14 mouse cellular contexts compared by ENCODE assay signal in the genomic region with DNA sequence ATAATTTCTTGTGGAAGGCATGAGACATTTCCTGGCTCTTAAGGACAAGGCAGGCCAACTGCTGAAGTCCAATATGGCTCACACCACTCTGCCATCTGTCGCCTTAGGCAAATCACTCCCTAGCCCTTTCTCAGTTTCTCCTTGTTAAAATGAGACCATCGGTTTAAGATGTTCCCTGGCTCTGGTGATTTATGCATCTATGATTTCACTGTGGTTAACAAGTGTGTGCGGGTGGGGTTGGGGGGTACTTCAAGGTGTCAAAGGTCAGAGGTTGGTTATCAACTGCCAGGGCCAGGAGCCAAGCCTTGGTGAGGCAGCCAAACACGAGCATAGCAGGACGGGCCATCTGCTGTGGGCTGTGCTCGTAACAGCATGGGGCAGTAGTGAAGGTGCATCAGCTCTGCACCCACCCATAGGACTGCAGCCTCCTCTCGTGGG. TPM values are rescaled to one million over a fixed set of nuclear protein-coding genes. Genes with fewer than 3 reads are reported as not detected.
A peak's percentile ranks its signal among the peaks of the same experiment; 100 is the strongest.
DNase-seq lines count a peak whose midpoint lies in the region; TF ChIP-seq lines count a peak whose summit lies in the region.
"Had no signal": no experiment of that assay in that cellular context is flagged by ENCODE, and none has a peak within 500 bp of the region (broad histone marks: within the 10 kb centered on the region; RNA-seq: fewer than 3 reads in every experiment).

No protein-coding gene starts in this region.

- no peak overlapping the region for H3K27ac ChIP-seq in kidney, adult 2 months (ENCODE audit: insufficient read depth, low read depth, low read length)
- H3K27ac ChIP-seq: embryonic facial prominence, embryonic 15.5 days; heart, adult 2 months had no signal

- peak; percentile 29 for DNase-seq in kidney, adult 2 months
- DNase-seq in kidney, adult 9 months = no peak
- peak; percentile 91 for DNase-seq in cerebellum, adult 11-12 months
- DNase-seq in cerebellum, adult 9-11 months = peak; percentile 92
- DNase-seq in adrenal gland, adult 2 months = no peak
- DNase-seq in lung, postnatal 14 days = no peak
- DNase-seq: heart, adult 2 months; lung, embryonic 14.5 days had no signal

- WGBS in kidney, adult 2 months = 57% methylated on average over 7 of the region's 7 CpGs

- no peaks in the 10 kb centered on the region for H3K36me3 ChIP-seq in kidney, adult 2 months (ENCODE audit: control insufficient read depth, insufficient read depth, low read length)
- H3K36me3 ChIP-seq in myocyte (ENCODE audit: control insufficient read depth, insufficient read depth) = no peaks in the 10 kb centered on the region
- H3K36me3 ChIP-seq: embryonic facial prominence, embryonic 15.5 days; limb, embryonic 15.5 days had no signal

- no peak overlapping the region for H3K4me2 ChIP-seq in myocyte (ENCODE audit: low read depth)
- H3K4me2 ChIP-seq: embryonic facial prominence, embryonic 15.5 days; limb, embryonic 15.5 days; lung, embryonic 14.5 days had no signal

- no peak for TF ChIP-seq POLR2A in kidney, adult 2 months (IDR thresholded peaks at IDR 0.05; ENCODE audit: low read depth, low read length)
- no peak for TF ChIP-seq POLR2A in myocyte (IDR thresholded peaks at IDR 0.05; ENCODE audit: insufficient read length, low read depth)

- H3K27me3 ChIP-seq in kidney, adult 2 months (replicated peaks; ENCODE audit: control insufficient read depth, insufficient read depth, low read length) = no peaks in the 10 kb centered on the region
- H3K27me3 ChIP-seq in myocyte (ENCODE audit: control insufficient read depth, insufficient read depth, insufficient read length) = no peaks in the 10 kb centered on the region
- H3K27me3 ChIP-seq: embryonic facial prominence, embryonic 15.5 days; limb, embryonic 15.5 days had no signal

- H3K79me2 ChIP-seq in myocyte (ENCODE audit: control insufficient read depth, insufficient read depth) = no peaks in the 10 kb centered on the region

- H3ac ChIP-seq in myocyte (ENCODE audit: control insufficient read depth, insufficient read length) = no peak overlapping the region

- no peak for TF ChIP-seq CTCF in kidney, adult 2 months (conservative IDR thresholded peaks at IDR 0.05; ENCODE audit: insufficient read depth, insufficient read length, low read depth, low read length)

- peaks cover 12% of the 10 kb centered on the region for H3K4me1 ChIP-seq in kidney, adult 2 months (ENCODE audit: control insufficient read depth, insufficient read depth, low read length)

- no peak overlapping the region for H3K4me3 ChIP-seq in kidney, adult 2 months (ENCODE audit: insufficient read depth, low read depth, low read length)
- H3K4me3 ChIP-seq in myocyte = no peak overlapping the region
- H3K4me3 ChIP-seq: embryonic facial prominence, embryonic 15.5 days; heart, adult 2 months; limb, embryonic 15.5 days; megakaryocyte, embryonic 14.5 days had no signal

TF ChIP-seq in myocyte, 11 proteins besides CTCF, POLR2A, EP300 and RAD21:
- TF ChIP-seq TCF3 (IDR thresholded peaks at IDR 0.05; ENCODE audit: insufficient read length, low read depth) = no peak
- TF ChIP-seq SRF (IDR thresholded peaks at IDR 0.05; ENCODE audit: control insufficient read depth, insufficient read length, low read depth) = no peak
- TF ChIP-seq MYOD1 (IDR thresholded peaks at IDR 0.05; ENCODE audit: control insufficient read depth in 1 of 3, insufficient read length in 2 of 3, low read depth in 2 of 3) = peak in 2 of 3 experiments; percentile 7 to 12
- no peak for TF ChIP-seq USF1 (IDR thresholded peaks at IDR 0.05; ENCODE audit: low read depth)
- no peak for TF ChIP-seq TCF12 (IDR thresholded peaks at IDR 0.05; ENCODE audit: insufficient read depth, poor library complexity, severe bottlenecking)
- TF ChIP-seq POLR2AphosphoS2 (IDR thresholded peaks at IDR 0.05; ENCODE audit: insufficient read length, low read depth) = no peak
- peak in 1 of 3 experiments; percentile 40 for TF ChIP-seq MYOG (IDR thresholded peaks at IDR 0.05; ENCODE audit: control insufficient read depth in 1 of 3, insufficient read depth in 1 of 3, insufficient read length in 2 of 3, low read depth in 2 of 3)

RNA-seq across cellular contexts. Expression of a gene that starts 15.3 kb away (rescaled TPM):
- polyA plus RNA-seq in kidney, adult 2 months (2012; rRNA removed) = 0.09 TPM in 1 of 2 replicates, not detected in the other
- 1,426 TPM for polyA plus RNA-seq in myocyte (2012; fragmentation: generic; extraction: Trizol)
- not detected for total RNA-seq in adrenal gland, adult 2 months (2021)
- polyA plus RNA-seq in adrenal gland, adult 2 months (2012; rRNA removed) = not detected in 2 replicates
- total RNA-seq: common myeloid progenitor, adult 5-6 weeks; heart, adult 2 months had no signal
- polyA plus RNA-seq: heart, adult 2 months; intestine, embryonic 14.5 days; lung, embryonic 14.5 days had no signal

RNA-seq across cellular contexts. Expression of a gene that starts 39.3 kb away (rescaled TPM):
- polyA plus RNA-seq in kidney, adult 2 months (2012; rRNA removed) = 13.5 and 16.6 TPM in 2 replicates
- 4.5 TPM for polyA plus RNA-seq in myocyte (2012; fragmentation: generic; extraction: Trizol)
- 100 to 1,000 TPM; 110 to 198 TPM for total RNA-seq in adrenal gland, adult 2 months (2021)
- 180 and 209 TPM in 2 replicates for polyA plus RNA-seq in adrenal gland, adult 2 months (2012; rRNA removed)
- total RNA-seq: common myeloid progenitor, adult 5-6 weeks had no signal

RNA-seq across cellular contexts. Expression of a gene that starts 58.2 kb away (rescaled TPM):
- 3.6 and 4.2 TPM in 2 replicates for polyA plus RNA-seq in kidney, adult 2 months (2012; rRNA removed)
- polyA plus RNA-seq in myocyte (2012; fragmentation: generic; extraction: Trizol) = 35.8 TPM
- total RNA-seq in adrenal gland, adult 2 months (2021) = 1 to 10 TPM in 1 of 2 experiments, under 1 TPM in 1; 0.86 to 1.5 TPM
- 6.8 and 8.0 TPM in 2 replicates for polyA plus RNA-seq in adrenal gland, adult 2 months (2012; rRNA removed)

Comparison
In these comparisons a context has a peak if more than half of its experiments do, and no peak if none do; other contexts are left out.
1. DNase-seq: peak in kidney, adult 2 months (single experiment), cerebellum, adult 11-12 months (single experiment) and cerebellum, adult 9-11 months (single experiment); none in kidney, adult 9 months (single experiment), adrenal gland, adult 2 months (single experiment) and lung, postnatal 14 days (single experiment).
2. RNA of a gene that starts 15.3 kb away (polyA plus RNA-seq): 1,426 TPM in myocyte (single experiment); 0.09 TPM in kidney, adult 2 months and not detected in adrenal gland, adult 2 months; every median in the first group is over 1,000 times any median in the second.
3. RNA of a gene that starts 39.3 kb away (polyA plus RNA-seq): 180 to 209 TPM in adrenal gland, adult 2 months; 13.5 to 16.6 TPM in kidney, adult 2 months and 4.5 TPM in myocyte (single experiment); every median in the first group is over 10 times any median in the second.